Comparison of ENCODE assay signal across 11 mouse cellular contexts in genomic region chr15:77104349-77105158, GRCm38 (mm10). TPM values are rescaled to one million over a fixed set of nuclear protein-coding genes. Genes with fewer than 3 reads are reported as not detected.
DNase-seq lines count a peak whose midpoint lies in the region; ATAC-seq and TF ChIP-seq lines count a peak whose summit lies in the region.
"Had no signal": no experiment of that assay in that cellular context is flagged by ENCODE, and none has a peak within 500 bp of the region (broad histone marks: within the 10 kb centered on the region; RNA-seq: fewer than 3 reads in every experiment).

No protein-coding gene starts in this region.

- H3K9me3 ChIP-seq in heart, embryonic 10.5 days = no peaks in the 10 kb centered on the region
- no peaks in the 10 kb centered on the region for H3K9me3 ChIP-seq in lung, embryonic 15.5 days
- no peaks in the 10 kb centered on the region for H3K9me3 ChIP-seq in neural tube, embryonic 15.5 days (replicated peaks)

- DNase-seq in heart, embryonic 10.5 days (ENCODE audit: low spot score) = no peak
- no peak for DNase-seq in heart, postnatal 4 days
- no peak for DNase-seq in lung, postnatal 25 days (ENCODE audit: low spot score)
- peak; percentile 54 for DNase-seq in brain, embryonic 14.5 days (ENCODE audit: low read depth)
- no peak for DNase-seq in spleen, adult 12 weeks (ENCODE audit: low spot score)
- DNase-seq: heart, postnatal 14 days had no signal

- H3K9ac ChIP-seq in lung, embryonic 15.5 days = no peak overlapping the region
- H3K9ac ChIP-seq in neural tube, embryonic 15.5 days (replicated peaks) = no peak overlapping the region

- H3K36me3 ChIP-seq in heart, embryonic 10.5 days = peaks cover 38% of the 10 kb centered on the region
- peaks cover 22% of the 10 kb centered on the region for H3K36me3 ChIP-seq in lung, embryonic 15.5 days
- peaks cover 28% of the 10 kb centered on the region for H3K36me3 ChIP-seq in neural tube, embryonic 15.5 days

- no peak for TF ChIP-seq CTCF in brain, embryonic 14.5 days (IDR thresholded peaks at IDR 0.05; ENCODE audit: borderline replicate concordance, extremely low read depth, insufficient read depth, insufficient read length)

- WGBS in heart, embryonic 10.5 days = 85% methylated on average over 10 of the region's 10 CpGs
- 74% methylated on average over 10 of the region's 10 CpGs for WGBS in lung, embryonic 15.5 days
- 51% methylated on average over 10 of the region's 10 CpGs for WGBS in neural tube, embryonic 15.5 days

- no peak overlapping the region for H3K4me2 ChIP-seq in lung, embryonic 15.5 days
- H3K4me2 ChIP-seq in neural tube, embryonic 15.5 days = no peak overlapping the region

- TF ChIP-seq POLR2A in brain, embryonic 14.5 days (IDR thresholded peaks at IDR 0.05; ENCODE audit: borderline replicate concordance, extremely low read depth, insufficient read depth, insufficient read length, poor library complexity, severe bottlenecking) = no peak

- H3K27me3 ChIP-seq in heart, embryonic 10.5 days (ENCODE audit: insufficient read depth, poor library complexity, severe bottlenecking) = no peaks in the 10 kb centered on the region
- H3K27me3 ChIP-seq in lung, embryonic 15.5 days = no peaks in the 10 kb centered on the region
- no peaks in the 10 kb centered on the region for H3K27me3 ChIP-seq in neural tube, embryonic 15.5 days (replicated peaks)

- ATAC-seq in lung, embryonic 15.5 days (ENCODE audit: borderline replicate concordance, extremely low read depth, low FRiP score, low TSS enrichment) = no peak
- ATAC-seq in neural tube, embryonic 15.5 days (ENCODE audit: low FRiP score) = no peak
- ATAC-seq in erythroblast, adult 5-6 weeks (replicated peaks; ENCODE audit: low FRiP score, poor library complexity, severe bottlenecking) = no peak
- ATAC-seq: CD4-positive, CD25-positive, alpha-beta regulatory T cell, adult 4 months had no signal

- 0 out of 2 replicates have a peak overlapping the region, but pooled peaks have one; percentile 62 for H3K27ac ChIP-seq in heart, embryonic 10.5 days
- H3K27ac ChIP-seq in lung, embryonic 15.5 days = 0 out of 2 replicates have a peak overlapping the region, but pooled peaks have one; percentile 43
- H3K27ac ChIP-seq in neural tube, embryonic 15.5 days (replicated peaks) = peak overlapping the region; percentile 28; the same call in 1 of the 2 replicates

- H3K4me3 ChIP-seq in heart, embryonic 10.5 days = no peak overlapping the region
- no peak overlapping the region for H3K4me3 ChIP-seq in lung, embryonic 15.5 days
- no peak overlapping the region for H3K4me3 ChIP-seq in neural tube, embryonic 15.5 days (replicated peaks)

- peaks cover 22% of the 10 kb centered on the region for H3K4me1 ChIP-seq in heart, embryonic 10.5 days
- peaks cover 8% of the 10 kb centered on the region for H3K4me1 ChIP-seq in lung, embryonic 15.5 days
- H3K4me1 ChIP-seq in neural tube, embryonic 15.5 days = peaks cover 20% of the 10 kb centered on the region; the same call in 1 of the 2 replicates

RNA-seq across cellular contexts. Expression of gene Mb, which starts 54.1 kb away (rescaled TPM):
- polyA plus RNA-seq in heart, embryonic 10.5 days (2016; fragmentation: Nextera tagmentation; extraction: Ambion mirVana) = 29.5 and 90.1 TPM in 2 replicates
- total RNA-seq in heart, postnatal 4 days (2021) = 1,000 to 10,000 TPM; 6,207 to 7,219 TPM
- polyA plus RNA-seq in lung, embryonic 15.5 days (2015; fragmentation: Nextera tagmentation; extraction: Ambion mirVana) = 4.6 and 9.0 TPM in 2 replicates
- 0.26 and 0.33 TPM in 2 replicates for polyA plus RNA-seq in brain, embryonic 14.5 days (2012; rRNA removed)
- polyA plus RNA-seq in neural tube, embryonic 15.5 days (2015; fragmentation: Nextera tagmentation; extraction: Ambion mirVana) = 1.3 TPM in 2 replicates
- not detected in 2 replicates for total RNA-seq in erythroblast, adult 5-6 weeks (2015; ENCODE audit: low replicate concordance)
- total RNA-seq in erythroblast, adult 5-6 weeks (2017; ENCODE audit: low replicate concordance) = not detected in 2 replicates
- total RNA-seq: common myeloid progenitor, adult 5-6 weeks had no signal
- polyA plus RNA-seq: CD4-positive, CD25-positive, alpha-beta regulatory T cell, adult 4 months had no signal
